Mouse (Mus musculus): ENCODE measurements around the gene Acaca.
"Not testable (repeated sequence)": the region's sequence is repeated elsewhere in the genome, so short reads cannot be mapped to it uniquely, and the experiment has no call there.

Gene Acaca

GRCm38 (mm10) chr11:84324032-84324752, 194.7 kb downstream of the Acaca start:
- no peak for DNase-seq (ENCODE audit: extremely low read depth, low read depth, low spot score)

DNA sequence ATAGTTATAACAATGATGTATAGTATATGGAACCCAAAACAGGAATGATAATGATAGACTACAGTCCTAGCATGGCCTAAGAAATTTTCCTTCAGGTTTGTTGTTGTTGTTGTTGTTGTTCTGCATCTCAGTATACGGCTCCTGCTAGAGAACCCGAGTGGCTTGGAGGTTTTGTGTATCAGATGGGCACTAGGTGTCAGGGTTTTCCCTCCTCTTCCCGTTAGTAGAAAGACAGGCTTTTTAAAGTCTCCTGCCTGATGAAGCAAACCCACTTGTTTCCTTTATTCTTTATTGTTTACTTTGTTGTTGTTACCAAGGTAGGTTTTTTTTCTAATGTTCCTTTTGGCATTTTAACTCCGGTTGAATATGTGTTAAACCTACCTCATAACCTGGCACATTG, 197.6 kb downstream of the Acaca start:
- no peak for DNase-seq (ENCODE audit: extremely low read depth, low read depth, low spot score)

- DNase-seq (ENCODE audit: extremely low read depth, low read depth, low spot score), result no peak
These were observed 202.9 kb downstream of the Acaca start for GRCm38 (mm10) chr11:84332384-84332783.

DNA sequence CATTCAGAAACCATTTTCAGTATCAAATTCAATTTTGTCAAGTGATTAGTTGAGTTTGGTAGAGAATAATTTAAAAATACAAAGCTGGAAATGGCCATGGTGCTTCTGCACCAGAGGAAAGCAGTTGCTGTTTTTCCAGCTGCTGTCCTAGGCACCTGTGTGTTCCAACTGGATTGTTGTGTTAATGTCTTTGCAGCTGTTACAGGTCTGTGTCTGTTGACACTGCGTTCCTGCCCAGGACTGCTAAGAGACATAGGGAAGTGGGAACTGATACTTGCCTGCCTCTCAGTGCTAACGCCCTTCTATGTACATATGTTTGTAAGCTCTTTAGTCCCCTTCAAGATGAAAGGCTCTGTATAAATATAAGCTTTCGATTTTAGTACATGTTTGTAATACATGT, 203.4 kb downstream of the Acaca start:
- no peak for DNase-seq (ENCODE audit: extremely low read depth, low read depth, low spot score)

GRCm38 (mm10) chr11:84338273-84338672, 208.8 kb downstream of the Acaca start:
- not testable (repeated sequence) for DNase-seq (ENCODE audit: extremely low read depth, low read depth, low spot score)

GRCm38 (mm10) chr11:84340630-84341029, 211.2 kb downstream of the Acaca start:
- DNase-seq (ENCODE audit: extremely low read depth, low read depth, low spot score), result no peak

GRCm38 (mm10) chr11:84344522-84345236, 215.2 kb downstream of the Acaca start:
- DNase-seq (ENCODE audit: extremely low read depth, low read depth, low spot score), result no peak

GRCm38 (mm10) chr11:84347766-84348165, 218.3 kb downstream of the Acaca start:
- no peak for DNase-seq (ENCODE audit: extremely low read depth, low read depth, low spot score)

- DNase-seq (ENCODE audit: extremely low read depth, low read depth, low spot score), result no peak
These were observed 219.7 kb downstream of the Acaca start for GRCm38 (mm10) chr11:84348843-84349825.

GRCm38 (mm10) chr11:84351150-84351549, 221.7 kb downstream of the Acaca start:
- DNase-seq (ENCODE audit: extremely low read depth, low read depth, low spot score), result no peak

DNA sequence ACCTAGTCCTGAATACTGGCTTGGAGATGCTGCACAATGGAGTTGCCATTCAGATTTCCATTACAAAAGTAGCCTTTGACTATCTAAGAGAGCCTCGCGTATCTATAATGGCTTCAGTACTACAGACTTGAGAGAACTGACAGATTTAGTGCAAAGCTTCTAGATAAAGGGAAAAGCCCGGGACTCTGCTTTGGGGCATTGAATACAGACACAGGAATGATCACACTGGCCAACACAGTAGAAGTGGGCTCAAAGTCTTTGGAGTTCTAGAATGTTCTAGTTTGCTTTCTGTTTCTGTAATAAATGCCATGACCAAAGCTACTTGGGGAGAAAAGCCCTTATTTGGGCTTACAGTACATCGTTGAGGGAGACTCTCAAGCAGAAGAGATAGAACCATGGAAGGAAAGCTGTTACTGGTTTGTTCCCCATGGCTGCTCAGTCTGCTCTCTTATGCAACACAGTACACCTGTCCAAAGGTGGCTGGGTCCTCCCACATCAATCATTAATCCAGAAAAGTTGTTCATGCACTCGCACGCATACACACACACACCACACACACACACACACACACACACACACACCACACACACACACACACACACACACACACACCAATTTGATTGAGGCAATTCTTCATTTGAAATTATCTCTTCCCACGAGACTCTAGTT, 223.7 kb downstream of the Acaca start:
- DNase-seq (ENCODE audit: extremely low read depth, low read depth, low spot score), result no peak

DNA sequence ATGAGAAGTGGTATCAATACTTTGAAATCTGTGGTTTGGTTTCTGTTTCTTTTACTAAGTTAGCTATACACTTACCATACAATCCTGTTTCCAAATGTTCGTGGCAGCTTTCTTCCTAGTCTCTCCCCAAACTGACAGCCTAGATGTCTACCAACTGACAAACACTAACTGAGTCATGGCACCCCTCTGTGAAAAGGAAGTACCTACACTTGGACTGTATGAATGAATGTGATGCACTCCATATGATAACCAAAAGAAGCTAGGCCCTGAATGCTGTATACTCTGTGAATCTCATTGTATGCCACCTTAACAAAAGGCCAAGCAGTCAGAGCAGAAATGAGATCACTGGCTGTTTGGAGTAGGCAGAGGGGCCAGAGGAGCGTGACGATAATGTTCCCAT, 227.8 kb downstream of the Acaca start:
- DNase-seq (ENCODE audit: extremely low read depth, low read depth, low spot score), result no peak

DNA sequence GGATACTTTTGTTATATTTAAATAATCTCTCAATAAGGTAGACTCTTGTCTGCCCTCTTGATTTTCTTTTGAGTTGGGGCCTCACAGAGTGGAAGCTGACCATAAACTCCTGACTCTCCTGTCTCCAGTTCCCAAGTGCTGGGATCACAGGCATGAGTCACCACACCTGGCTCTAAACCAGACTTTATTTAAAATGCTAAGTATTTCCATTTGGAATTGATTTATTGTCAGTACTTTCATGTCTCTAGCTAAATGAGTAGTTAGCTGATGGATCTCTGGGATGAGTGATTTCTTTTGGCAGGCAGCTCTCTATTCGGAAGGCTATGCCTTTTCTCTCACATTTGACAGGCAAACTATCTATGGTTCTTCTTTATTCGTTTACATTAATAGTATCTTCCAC, 228.3 kb downstream of the Acaca start:
- DNase-seq (ENCODE audit: extremely low read depth, low read depth, low spot score), result no peak

GRCm38 (mm10) chr11:84361551-84361950, 232.1 kb downstream of the Acaca start:
- no peak for DNase-seq (ENCODE audit: extremely low read depth, low read depth, low spot score)

GRCm38 (mm10) chr11:84362633-84363243, 233.3 kb downstream of the Acaca start:
- DNase-seq (ENCODE audit: extremely low read depth, low read depth, low spot score), result no peak

- no peak for DNase-seq (ENCODE audit: extremely low read depth, low read depth, low spot score)
These were observed 235.8 kb downstream of the Acaca start for GRCm38 (mm10) chr11:84365313-84365712.

- DNase-seq (ENCODE audit: extremely low read depth, low read depth, low spot score), result no peak
These were observed 239.4 kb downstream of the Acaca start for GRCm38 (mm10) chr11:84368902-84369301.

DNA sequence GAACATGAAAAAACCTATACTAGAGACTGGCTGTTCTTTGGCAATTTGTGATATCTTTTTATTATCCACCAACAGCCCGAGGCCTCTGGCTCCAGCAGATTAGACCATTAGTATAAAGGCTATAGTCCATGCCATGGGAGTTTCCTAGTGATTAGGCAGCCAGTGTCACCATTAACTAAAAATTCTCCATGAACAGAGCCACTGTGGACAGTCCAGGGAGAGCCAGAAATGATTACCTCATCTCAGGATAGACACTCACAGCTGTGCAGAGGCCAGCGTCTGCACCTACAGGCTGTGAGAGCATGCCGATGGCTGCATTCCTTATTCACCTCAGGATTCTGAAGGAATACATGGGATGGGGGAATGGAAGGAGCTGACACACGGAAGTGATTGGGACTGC, 243.7 kb downstream of the Acaca start:
- no peak for DNase-seq (ENCODE audit: extremely low read depth, low read depth, low spot score)

DNA sequence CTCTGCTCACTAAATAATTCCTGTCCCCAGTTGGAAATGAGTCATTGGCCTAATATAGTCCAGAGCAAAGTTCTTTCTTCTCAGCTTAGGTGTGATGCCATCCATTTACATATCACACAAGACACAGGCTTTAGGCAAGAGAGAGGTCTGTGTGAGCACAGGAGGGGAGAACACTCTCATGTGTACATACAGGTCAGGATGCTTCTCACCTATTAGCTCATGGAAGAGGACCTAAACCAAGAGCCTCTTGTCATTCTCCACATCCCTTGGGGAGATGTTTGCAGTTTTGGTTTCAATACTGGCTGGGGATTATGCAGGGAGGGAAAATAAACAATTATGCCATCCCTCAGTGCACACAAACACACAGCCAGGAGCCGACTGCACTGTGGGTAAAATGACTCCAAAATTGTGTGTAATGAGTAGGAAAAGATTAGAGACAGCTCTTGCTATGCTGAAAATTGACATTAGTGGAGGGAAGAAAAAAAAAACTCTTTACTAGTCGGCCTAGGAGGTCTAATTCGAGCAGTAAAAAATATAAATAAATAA, 246.6 kb downstream of the Acaca start:
- DNase-seq (ENCODE audit: extremely low read depth, low read depth, low spot score), result no peak
